In the genomic region with DNA sequence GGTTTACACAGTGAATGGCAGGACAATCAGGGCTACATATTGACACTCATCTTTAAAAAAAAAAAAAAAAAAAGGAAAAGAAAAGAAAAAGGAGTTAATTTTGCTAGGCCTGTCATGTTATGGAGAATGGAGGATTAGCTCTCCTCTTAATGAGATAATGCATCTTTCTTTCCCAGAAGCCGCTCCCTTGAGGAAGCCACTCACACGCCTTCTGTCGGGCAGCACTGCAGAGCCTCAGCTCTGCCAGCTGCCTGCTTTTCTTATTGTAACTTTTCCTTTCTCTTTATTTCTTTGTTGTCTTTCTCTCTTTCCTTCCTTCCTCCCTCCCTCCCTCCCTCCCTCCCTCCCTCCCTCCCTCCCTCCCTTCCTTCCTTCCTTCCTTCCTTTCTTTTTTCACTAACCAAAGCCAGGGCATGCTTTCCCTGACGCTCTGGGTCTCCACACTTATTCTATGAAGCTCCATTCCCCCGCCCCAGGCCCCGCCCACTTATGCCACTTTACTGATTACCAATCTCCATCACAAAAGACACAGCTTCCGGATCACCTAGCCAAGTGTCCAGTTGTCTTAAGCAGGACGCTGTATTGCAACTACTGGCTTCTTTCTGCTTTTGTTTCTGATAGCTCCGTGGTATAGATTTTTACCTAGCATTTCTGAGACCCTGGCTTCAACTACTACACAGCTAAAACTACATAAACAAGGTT, we compare ENCODE assay signal across 11 mouse cellular contexts. TPM values are rescaled to one million over a fixed set of nuclear protein-coding genes. Genes with fewer than 3 reads are reported as not detected.
DNase-seq lines count a peak whose midpoint lies in the region; ATAC-seq lines count a peak whose summit lies in the region.
"Had no signal": no experiment of that assay in that cellular context is flagged by ENCODE, and none has a peak within 500 bp of the region (broad histone marks: within the 10 kb centered on the region; RNA-seq: fewer than 3 reads in every experiment).

No protein-coding gene starts in this region.

- H3K36me3 ChIP-seq in limb, embryonic 12.5 days = no peaks in the 10 kb centered on the region
- no peaks in the 10 kb centered on the region for H3K36me3 ChIP-seq in limb, embryonic 10.5 days
- H3K36me3 ChIP-seq in embryonic facial prominence, embryonic 10.5 days (replicated peaks) = no peaks in the 10 kb centered on the region
- no peaks in the 10 kb centered on the region for H3K36me3 ChIP-seq in hindbrain, embryonic 15.5 days
- no peaks in the 10 kb centered on the region for H3K36me3 ChIP-seq in neural tube, embryonic 12.5 days
- H3K36me3 ChIP-seq: heart, embryonic 15.5 days had no signal

- WGBS in limb, embryonic 12.5 days = 29% methylated on average over 9 of the region's 9 CpGs
- WGBS in limb, embryonic 10.5 days = 32% methylated on average over 9 of the region's 9 CpGs
- 19% methylated on average over 9 of the region's 9 CpGs for WGBS in embryonic facial prominence, embryonic 10.5 days
- 10% methylated on average over 8 of the region's 9 CpGs for WGBS in hindbrain, embryonic 15.5 days
- WGBS in neural tube, embryonic 12.5 days = 19% methylated on average over 9 of the region's 9 CpGs

- H3K9ac ChIP-seq in limb, embryonic 12.5 days (replicated peaks) = no peak overlapping the region
- no peak overlapping the region for H3K9ac ChIP-seq in hindbrain, embryonic 15.5 days
- H3K9ac ChIP-seq in neural tube, embryonic 12.5 days = no peak overlapping the region
- H3K9ac ChIP-seq: heart, embryonic 15.5 days had no signal

- H3K9me3 ChIP-seq in limb, embryonic 12.5 days = no peaks in the 10 kb centered on the region
- H3K9me3 ChIP-seq in limb, embryonic 10.5 days (replicated peaks) = no peaks in the 10 kb centered on the region
- H3K9me3 ChIP-seq in embryonic facial prominence, embryonic 10.5 days = no peaks in the 10 kb centered on the region
- no peaks in the 10 kb centered on the region for H3K9me3 ChIP-seq in hindbrain, embryonic 15.5 days
- H3K9me3 ChIP-seq in neural tube, embryonic 12.5 days = no peaks in the 10 kb centered on the region
- H3K9me3 ChIP-seq: heart, embryonic 15.5 days had no signal

- 0 out of 2 replicates have a peak overlapping the region, but pooled peaks have one; percentile 21 for H3K4me2 ChIP-seq in limb, embryonic 12.5 days
- H3K4me2 ChIP-seq in hindbrain, embryonic 15.5 days = peak overlapping the region; percentile 47
- peak overlapping the region; percentile 40; the same call in 1 of the 2 replicates for H3K4me2 ChIP-seq in neural tube, embryonic 12.5 days (replicated peaks)
- H3K4me2 ChIP-seq: heart, embryonic 15.5 days had no signal

- no peak for ATAC-seq in limb, embryonic 12.5 days (ENCODE audit: insufficient number of reproducible peaks, insufficient read depth, low FRiP score, low TSS enrichment, low read depth)
- ATAC-seq in hindbrain, embryonic 15.5 days (ENCODE audit: low FRiP score, low read depth) = peak; percentile 66
- ATAC-seq in neural tube, embryonic 12.5 days (ENCODE audit: low FRiP score, low read depth) = no peak
- no peak for ATAC-seq in activated CD4-positive, CD25-positive, alpha-beta regulatory T cell, adult 4 months

- H3K4me1 ChIP-seq in limb, embryonic 12.5 days (replicated peaks) = 0 out of 2 replicates have a peak, but pooled peaks cover 2% of the 10 kb centered on the region
- 0 out of 2 replicates have a peak, but pooled peaks cover 3% of the 10 kb centered on the region for H3K4me1 ChIP-seq in limb, embryonic 10.5 days
- peaks cover 10% of the 10 kb centered on the region for H3K4me1 ChIP-seq in embryonic facial prominence, embryonic 10.5 days
- H3K4me1 ChIP-seq in hindbrain, embryonic 15.5 days (replicated peaks) = 0 out of 2 replicates have a peak, but pooled peaks cover 5% of the 10 kb centered on the region
- H3K4me1 ChIP-seq in neural tube, embryonic 12.5 days = no peaks in the 10 kb centered on the region
- H3K4me1 ChIP-seq: heart, embryonic 15.5 days had no signal

- no peaks in the 10 kb centered on the region for H3K27me3 ChIP-seq in limb, embryonic 12.5 days
- no peaks in the 10 kb centered on the region for H3K27me3 ChIP-seq in limb, embryonic 10.5 days (ENCODE audit: low read depth, poor library complexity, severe bottlenecking)
- H3K27me3 ChIP-seq in embryonic facial prominence, embryonic 10.5 days (replicated peaks; ENCODE audit: low read depth, poor library complexity, severe bottlenecking) = no peaks in the 10 kb centered on the region; the same call in 1 of the 2 replicates
- no peaks in the 10 kb centered on the region for H3K27me3 ChIP-seq in hindbrain, embryonic 15.5 days
- no peaks in the 10 kb centered on the region for H3K27me3 ChIP-seq in neural tube, embryonic 12.5 days (replicated peaks)
- H3K27me3 ChIP-seq: heart, embryonic 15.5 days had no signal

- no peak overlapping the region for H3K4me3 ChIP-seq in limb, embryonic 12.5 days (replicated peaks)
- H3K4me3 ChIP-seq in limb, embryonic 10.5 days = no peak overlapping the region
- no peak overlapping the region for H3K4me3 ChIP-seq in embryonic facial prominence, embryonic 10.5 days
- H3K4me3 ChIP-seq in hindbrain, embryonic 15.5 days = 0 out of 2 replicates have a peak overlapping the region, but pooled peaks have one; percentile 10
- no peak overlapping the region for H3K4me3 ChIP-seq in neural tube, embryonic 12.5 days
- H3K4me3 ChIP-seq: heart, embryonic 15.5 days had no signal

- no peak for DNase-seq in limb, embryonic 10.5 days (ENCODE audit: low spot score)
- DNase-seq in embryonic facial prominence, embryonic 10.5 days (ENCODE audit: low spot score) = peak; percentile 22
- no peak for DNase-seq in heart, postnatal 36 days
- DNase-seq in left cerebral cortex, postnatal 36 days (ENCODE audit: low spot score in 2 of 2) = no peak
- DNase-seq: adrenal gland, postnatal 14 days; cerebellum, adult 9-10 months had no signal

- intact Hi-C loops in heart, postnatal 36 days (cut with DNase I) = no loop called here
- intact Hi-C loops in left cerebral cortex, postnatal 36 days (cut with DNase I) = no loop called here

- no peak overlapping the region for H3K27ac ChIP-seq in limb, embryonic 12.5 days
- no peak overlapping the region for H3K27ac ChIP-seq in limb, embryonic 10.5 days
- no peak overlapping the region for H3K27ac ChIP-seq in embryonic facial prominence, embryonic 10.5 days (replicated peaks)
- no peak overlapping the region for H3K27ac ChIP-seq in hindbrain, embryonic 15.5 days (replicated peaks)
- H3K27ac ChIP-seq in neural tube, embryonic 12.5 days = no peak overlapping the region
- H3K27ac ChIP-seq: heart, embryonic 15.5 days had no signal

RNA-seq across cellular contexts. Expression of a gene that starts 23.8 kb away (rescaled TPM):
- polyA plus RNA-seq in limb, embryonic 12.5 days (2016; fragmentation: Nextera tagmentation; extraction: Ambion mirVana) = 10.4 and 12.8 TPM in 2 replicates
- 7.0 and 7.1 TPM in 2 replicates for polyA plus RNA-seq in limb, embryonic 10.5 days (2016; fragmentation: Nextera tagmentation; extraction: Ambion mirVana)
- 4.5 and 5.5 TPM in 2 replicates for polyA plus RNA-seq in embryonic facial prominence, embryonic 10.5 days (2016; fragmentation: Nextera tagmentation; extraction: Ambion mirVana)
- 1.9 and 2.0 TPM in 2 replicates for polyA plus RNA-seq in hindbrain, embryonic 15.5 days (2015; fragmentation: Nextera tagmentation; extraction: Ambion mirVana)
- 2.5 and 2.8 TPM in 2 replicates for polyA plus RNA-seq in neural tube, embryonic 12.5 days (2016; fragmentation: Nextera tagmentation; extraction: Ambion mirVana)
- polyA plus RNA-seq in activated CD4-positive, CD25-positive, alpha-beta regulatory T cell, adult 4 months (2017; shearing (Covaris generic)) = under 1 TPM in 1 of 2 experiments, not detected in 1; 0.08 TPM
- total RNA-seq in heart, postnatal 36 days (2021) = 10 to 100 TPM; 30.9 to 38.1 TPM
- 1 to 10 TPM; 1.7 to 1.8 TPM for total RNA-seq in left cerebral cortex, postnatal 36 days (2021)

RNA-seq across cellular contexts. Expression of a gene that starts 54.1 kb away (rescaled TPM):
- 0.20 and 0.31 TPM in 2 replicates for polyA plus RNA-seq in limb, embryonic 12.5 days (2016; fragmentation: Nextera tagmentation; extraction: Ambion mirVana)
- 0.09 and 0.10 TPM in 2 replicates for polyA plus RNA-seq in limb, embryonic 10.5 days (2016; fragmentation: Nextera tagmentation; extraction: Ambion mirVana)
- polyA plus RNA-seq in embryonic facial prominence, embryonic 10.5 days (2016; fragmentation: Nextera tagmentation; extraction: Ambion mirVana) = 0.16 and 0.19 TPM in 2 replicates
- polyA plus RNA-seq in hindbrain, embryonic 15.5 days (2015; fragmentation: Nextera tagmentation; extraction: Ambion mirVana) = 6.4 and 6.8 TPM in 2 replicates
- 2.0 TPM in 2 replicates for polyA plus RNA-seq in neural tube, embryonic 12.5 days (2016; fragmentation: Nextera tagmentation; extraction: Ambion mirVana)
- under 1 TPM in 1 of 2 experiments, not detected in 1; 0.06 TPM for polyA plus RNA-seq in activated CD4-positive, CD25-positive, alpha-beta regulatory T cell, adult 4 months (2017; shearing (Covaris generic))
- total RNA-seq in heart, postnatal 36 days (2021) = 10 to 100 TPM; 47.4 to 47.5 TPM
- 10 to 100 TPM; 35.4 to 37.0 TPM for total RNA-seq in left cerebral cortex, postnatal 36 days (2021)
